Mouse (Mus musculus): ENCODE data around the gene Tpd52l2. TPM values are rescaled to one million over a fixed set of nuclear protein-coding genes. Genes with fewer than 3 reads are reported as not detected.
A peak's percentile ranks its signal among the peaks of the same experiment; 100 is the strongest.

Gene Tpd52l2
- polyA plus RNA-seq, 1 experiment = 17.5 TPM

GRCm38 (mm10) chr2:181532589-181532988, 35.6 kb downstream of the Tpd52l2 start:
- TF ChIP-seq POLR2A (IDR thresholded peaks at IDR 0.05; ENCODE audit: low read depth, low read length) (no peak), CTCF (IDR thresholded peaks at IDR 0.05; ENCODE audit: extremely low read depth, insufficient read depth, insufficient read length, insufficient replicate concordance) (no peak)
- Histone ChIP-seq H3K27ac (ENCODE audit: insufficient read depth, low read length) (no peak overlapping the region), H3K36me3 (ENCODE audit: control insufficient read depth, insufficient read depth, low read length) (peaks cover 4% of the 10 kb centered on the region; the same call in 1 of the 2 replicates), H3K4me1 (ENCODE audit: control insufficient read depth, insufficient read depth, insufficient read length) (no peaks in the 10 kb centered on the region; the same call in 1 of the 2 replicates), H3K27me3 (ENCODE audit: control insufficient read depth, insufficient read depth, low read length) (no peaks in the 10 kb centered on the region), H3K4me3 (ENCODE audit: extremely low read depth, insufficient read depth, insufficient read length) (no peak overlapping the region)
- 93% methylated on average over 3 of the region's 3 CpGs for WGBS
- no peak for DNase-seq (ENCODE audit: low read depth in 1 of 2, low spot score in 2 of 2)

GRCm38 (mm10) chr2:181536410-181536809, 39.5 kb downstream of the Tpd52l2 start:
- H3K36me3 ChIP-seq (ENCODE audit: control insufficient read depth, insufficient read depth, low read length) = peaks cover 5% of the 10 kb centered on the region; the same call in 1 of the 2 replicates
- no peak for DNase-seq (ENCODE audit: low read depth in 1 of 2, low spot score in 2 of 2)
- no peak overlapping the region for H3K4me3 ChIP-seq (ENCODE audit: extremely low read depth, insufficient read depth, insufficient read length)
- TF ChIP-seq CTCF (IDR thresholded peaks at IDR 0.05; ENCODE audit: extremely low read depth, insufficient read depth, insufficient read length, insufficient replicate concordance) (no peak), POLR2A (IDR thresholded peaks at IDR 0.05; ENCODE audit: low read depth, low read length) (no peak)
- no peaks in the 10 kb centered on the region for H3K27me3 ChIP-seq (ENCODE audit: control insufficient read depth, insufficient read depth, low read length)
- WGBS = 83% methylated on average over 2 of the region's 2 CpGs
- H3K27ac ChIP-seq (ENCODE audit: insufficient read depth, low read length) = no peak overlapping the region
- H3K4me1 ChIP-seq (ENCODE audit: control insufficient read depth, insufficient read depth, insufficient read length) = no peaks in the 10 kb centered on the region; the same call in 1 of the 2 replicates

DNA sequence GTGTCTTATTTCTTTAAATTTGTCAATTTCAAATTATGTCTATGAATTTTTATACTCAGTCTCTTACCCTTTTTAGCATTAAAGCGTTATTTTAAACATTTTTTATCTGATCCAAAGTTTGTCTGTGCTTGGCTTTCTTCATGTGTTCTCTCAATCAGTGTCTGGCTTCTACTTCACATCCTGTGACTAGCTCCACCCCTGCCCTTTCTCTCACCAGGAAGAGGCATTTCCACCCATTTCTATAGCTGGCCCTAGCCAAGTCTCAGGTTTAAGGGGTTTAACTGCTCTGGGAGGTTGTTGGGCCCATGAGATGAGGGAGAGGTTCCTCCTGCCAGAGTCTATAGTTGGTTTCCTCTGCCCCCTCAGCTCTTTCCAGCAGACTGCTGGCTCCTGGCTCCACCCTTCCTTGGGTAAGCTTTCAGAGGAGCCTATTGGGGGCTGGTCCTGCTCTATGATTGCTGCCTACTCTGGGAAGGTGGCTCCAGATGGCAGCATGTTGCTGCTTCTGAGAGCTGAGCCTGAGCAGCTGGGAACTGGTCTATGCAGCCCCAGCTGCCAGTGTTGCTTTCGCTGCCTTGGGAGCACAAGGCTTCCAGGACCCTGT, 40.6 kb downstream of the Tpd52l2 start:
- H3K27me3 ChIP-seq (ENCODE audit: control insufficient read depth, insufficient read depth, low read length) = no peaks in the 10 kb centered on the region
- no peaks in the 10 kb centered on the region; the same call in 1 of the 2 replicates for H3K4me1 ChIP-seq (ENCODE audit: control insufficient read depth, insufficient read depth, insufficient read length)
- H3K27ac ChIP-seq (ENCODE audit: insufficient read depth, low read length) = peak overlapping the region; percentile 51
- WGBS = 46% methylated on average over 2 of the region's 2 CpGs
- no peak for DNase-seq (ENCODE audit: low read depth in 1 of 2, low spot score in 2 of 2)
- TF ChIP-seq POLR2A (IDR thresholded peaks at IDR 0.05; ENCODE audit: low read depth, low read length) (no peak), CTCF (IDR thresholded peaks at IDR 0.05; ENCODE audit: extremely low read depth, insufficient read depth, insufficient read length, insufficient replicate concordance) (no peak)
- peaks cover 6% of the 10 kb centered on the region; the same call in 1 of the 2 replicates for H3K36me3 ChIP-seq (ENCODE audit: control insufficient read depth, insufficient read depth, low read length)
- H3K4me3 ChIP-seq (ENCODE audit: extremely low read depth, insufficient read depth, insufficient read length) = no peak overlapping the region

DNA sequence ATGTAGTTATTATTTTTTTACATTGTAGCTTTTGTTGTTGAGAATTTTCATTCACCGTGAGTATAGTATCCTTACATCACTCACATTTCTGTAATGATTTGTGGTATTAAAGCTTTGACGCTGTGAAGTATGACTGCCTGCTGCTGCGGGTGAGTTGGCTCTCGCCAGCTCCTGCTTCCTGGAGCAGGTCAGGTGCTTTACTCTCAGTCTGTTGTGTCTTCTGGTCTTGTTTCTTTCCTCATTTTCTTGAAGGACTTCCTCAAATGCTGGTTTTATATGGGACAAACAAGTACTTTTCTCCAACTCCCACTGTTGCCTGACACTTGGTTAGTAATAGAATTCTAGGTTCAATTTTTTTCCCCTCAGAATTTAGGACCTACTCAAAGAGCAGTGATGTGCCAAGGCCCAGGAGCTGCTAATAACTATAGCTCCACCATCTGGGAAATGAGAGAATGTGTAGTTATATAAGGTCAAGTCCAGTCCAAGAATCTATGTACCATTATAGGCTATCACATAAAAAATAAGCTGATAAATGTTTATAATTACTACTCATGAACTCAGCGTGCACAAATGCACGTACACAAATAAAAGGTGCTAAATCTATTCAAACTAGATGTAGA, 44.9 kb downstream of the Tpd52l2 start:
- H3K27ac ChIP-seq (ENCODE audit: insufficient read depth, low read length) = no peak overlapping the region
- H3K27me3 ChIP-seq (ENCODE audit: control insufficient read depth, insufficient read depth, low read length) = no peaks in the 10 kb centered on the region
- no peak overlapping the region for H3K4me3 ChIP-seq (ENCODE audit: extremely low read depth, insufficient read depth, insufficient read length)
- no peak for DNase-seq (ENCODE audit: low read depth in 1 of 2, low spot score in 2 of 2)
- TF ChIP-seq CTCF (IDR thresholded peaks at IDR 0.05; ENCODE audit: extremely low read depth, insufficient read depth, insufficient read length, insufficient replicate concordance) (no peak), POLR2A (IDR thresholded peaks at IDR 0.05; ENCODE audit: low read depth, low read length) (no peak)
- no peaks in the 10 kb centered on the region; the same call in 1 of the 2 replicates for H3K4me1 ChIP-seq (ENCODE audit: control insufficient read depth, insufficient read depth, insufficient read length)
- peaks cover 9% of the 10 kb centered on the region for H3K36me3 ChIP-seq (ENCODE audit: control insufficient read depth, insufficient read depth, low read length)
- WGBS = 58% methylated on average over 6 of the region's 6 CpGs

- WGBS = 85% methylated on average over 7 of the region's 7 CpGs
- no peak for DNase-seq (ENCODE audit: low read depth in 1 of 2, low spot score in 2 of 2)
- H3K4me3 ChIP-seq (ENCODE audit: extremely low read depth, insufficient read depth, insufficient read length) = no peak overlapping the region
- H3K27me3 ChIP-seq (ENCODE audit: control insufficient read depth, insufficient read depth, low read length) = no peaks in the 10 kb centered on the region
- peaks cover 41% of the 10 kb centered on the region for H3K36me3 ChIP-seq (ENCODE audit: control insufficient read depth, insufficient read depth, low read length)
- peaks cover 2% of the 10 kb centered on the region; the same call in 1 of the 2 replicates for H3K4me1 ChIP-seq (ENCODE audit: control insufficient read depth, insufficient read depth, insufficient read length)
- no peak overlapping the region for H3K27ac ChIP-seq (ENCODE audit: insufficient read depth, low read length)
- TF ChIP-seq POLR2A (IDR thresholded peaks at IDR 0.05; ENCODE audit: low read depth, low read length) = no peak
- no peak for TF ChIP-seq CTCF (IDR thresholded peaks at IDR 0.05; ENCODE audit: extremely low read depth, insufficient read depth, insufficient read length, insufficient replicate concordance)
Measured at GRCm38 (mm10) chr2:181546142-181546541, 49.2 kb downstream of the Tpd52l2 start.

- Histone ChIP-seq H3K36me3 (ENCODE audit: control insufficient read depth, insufficient read depth, low read length) (peaks cover 42% of the 10 kb centered on the region), H3K27ac (ENCODE audit: insufficient read depth, low read length) (peak overlapping the region; percentile 5; the same call in 1 of the 2 replicates), H3K4me3 (ENCODE audit: extremely low read depth, insufficient read depth, insufficient read length) (no peak overlapping the region), H3K27me3 (ENCODE audit: control insufficient read depth, insufficient read depth, low read length) (no peaks in the 10 kb centered on the region), H3K4me1 (ENCODE audit: control insufficient read depth, insufficient read depth, insufficient read length) (peaks cover 2% of the 10 kb centered on the region; the same call in 1 of the 2 replicates)
- TF ChIP-seq POLR2A (IDR thresholded peaks at IDR 0.05; ENCODE audit: low read depth, low read length) = no peak
- TF ChIP-seq CTCF (IDR thresholded peaks at IDR 0.05; ENCODE audit: extremely low read depth, insufficient read depth, insufficient read length, insufficient replicate concordance) = no peak
- DNase-seq (ENCODE audit: low read depth in 1 of 2, low spot score in 2 of 2) = no peak
- 8% methylated on average over 1 of the region's 1 CpGs for WGBS
Measured at GRCm38 (mm10) chr2:181548227-181548626, 51.3 kb downstream of the Tpd52l2 start.

- TF ChIP-seq POLR2A (IDR thresholded peaks at IDR 0.05; ENCODE audit: low read depth, low read length) (no peak), CTCF (IDR thresholded peaks at IDR 0.05; ENCODE audit: extremely low read depth, insufficient read depth, insufficient read length, insufficient replicate concordance) (no peak)
- Histone ChIP-seq H3K36me3 (ENCODE audit: control insufficient read depth, insufficient read depth, low read length) (peaks cover 42% of the 10 kb centered on the region), H3K4me1 (ENCODE audit: control insufficient read depth, insufficient read depth, insufficient read length) (peaks cover 2% of the 10 kb centered on the region; the same call in 1 of the 2 replicates), H3K27ac (ENCODE audit: insufficient read depth, low read length) (peak overlapping the region; percentile 5; the same call in 1 of the 2 replicates), H3K27me3 (ENCODE audit: control insufficient read depth, insufficient read depth, low read length) (no peaks in the 10 kb centered on the region), H3K4me3 (ENCODE audit: extremely low read depth, insufficient read depth, insufficient read length) (no peak overlapping the region)
- DNase-seq (ENCODE audit: low read depth in 1 of 2, low spot score in 2 of 2) = no peak
- WGBS = 70% methylated on average over 5 of the region's 5 CpGs
Measured at GRCm38 (mm10) chr2:181548682-181549081, 51.7 kb downstream of the Tpd52l2 start.
